Mouse (Mus musculus) retina, postnatal 7 days (tissue): ENCODE measurements around the gene Dpy19l3.
A peak's percentile ranks its signal among the peaks of the same experiment; 100 is the strongest.

Experiments used
- DNase-seq: peaks from one replicate; pipeline ENCODE4 v3.0.0-alpha.2; 2012; ENCODE audit warnings: low read depth, low spot score

Gene Dpy19l3

GRCm38 (mm10) chr7:35750873-35751272 is 3.4 kb downstream of the Dpy19l3 start:
- DNase-seq: no peak

GRCm38 (mm10) chr7:35747397-35747964 is 6.8 kb downstream of the Dpy19l3 start:
- DNase-seq: peak; percentile 48

DNA sequence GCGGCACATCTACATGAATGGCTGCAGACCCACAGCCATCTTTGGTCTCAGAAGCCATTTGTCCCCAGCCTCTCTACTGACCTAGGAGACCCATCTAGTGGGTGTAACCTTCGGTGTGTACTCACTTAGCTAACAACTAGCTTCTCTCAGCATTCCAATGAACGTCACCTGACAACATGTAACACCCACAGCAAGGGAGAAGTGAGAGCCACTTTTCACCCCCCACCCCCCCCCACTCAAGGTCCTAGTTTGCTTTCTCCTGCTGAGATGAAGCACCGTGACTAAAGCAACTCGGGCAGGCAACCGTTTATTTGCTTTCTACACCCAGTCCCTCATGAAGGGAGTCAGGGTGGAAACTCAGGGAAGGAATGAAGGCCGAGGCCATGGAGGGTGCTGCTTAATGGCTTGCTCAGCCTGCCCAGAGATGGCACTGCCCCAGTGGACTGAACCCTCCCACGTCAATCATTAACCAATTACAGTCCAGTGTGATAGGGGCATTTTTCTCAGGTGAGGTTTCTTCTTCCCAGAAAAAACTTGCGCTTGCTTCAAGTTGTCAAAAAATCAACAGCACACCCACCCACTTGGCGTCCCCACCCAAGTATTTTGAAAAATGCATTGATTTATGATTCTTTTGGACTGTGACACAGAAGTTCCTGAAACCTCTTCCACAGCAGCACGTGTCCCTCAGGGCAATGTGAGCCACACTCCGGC is 7.4 kb downstream of the Dpy19l3 start:
- DNase-seq: no peak

GRCm38 (mm10) chr7:35745281-35745702 is 9.0 kb downstream of the Dpy19l3 start:
- no peak for DNase-seq

DNA sequence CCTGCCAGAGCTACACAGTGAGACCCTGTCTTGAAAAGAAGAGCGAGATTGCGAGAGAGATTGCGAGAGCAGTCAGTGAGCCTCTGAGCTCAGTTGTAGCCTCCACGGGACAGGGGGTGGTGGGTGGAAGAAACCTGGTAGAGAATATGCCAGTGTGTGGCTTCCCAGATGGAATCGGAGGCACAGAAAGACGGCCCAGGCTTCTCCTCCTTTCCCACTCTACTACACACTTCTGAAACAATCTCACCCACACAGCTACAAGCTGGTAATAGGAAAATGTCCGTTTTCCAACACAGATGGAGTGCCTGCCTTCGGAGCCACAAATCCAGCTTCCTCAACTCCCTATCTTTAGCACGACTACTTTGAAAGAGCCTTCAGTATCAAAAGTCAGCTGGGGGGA is 9.5 kb downstream of the Dpy19l3 start:
- DNase-seq: no peak

DNA sequence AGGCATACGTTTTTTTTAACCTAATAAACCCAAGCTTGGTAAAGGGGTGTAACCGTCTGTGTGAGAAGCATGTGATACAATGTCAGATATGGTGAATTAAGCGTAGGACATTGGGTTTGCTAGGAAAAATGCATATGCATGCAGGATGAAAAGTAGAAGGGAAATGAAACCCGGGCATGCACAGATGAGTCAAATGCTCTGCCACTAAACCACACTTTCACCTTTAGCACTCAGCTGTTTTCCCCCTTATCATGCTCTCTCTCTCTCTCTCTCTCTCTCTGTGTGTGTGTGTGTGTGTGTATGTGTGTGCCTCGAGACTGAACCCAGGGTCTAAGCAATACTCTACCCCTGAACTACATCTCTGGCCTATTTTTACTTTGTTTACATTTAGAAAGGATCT is 11.9 kb downstream of the Dpy19l3 start:
- no peak for DNase-seq

DNA sequence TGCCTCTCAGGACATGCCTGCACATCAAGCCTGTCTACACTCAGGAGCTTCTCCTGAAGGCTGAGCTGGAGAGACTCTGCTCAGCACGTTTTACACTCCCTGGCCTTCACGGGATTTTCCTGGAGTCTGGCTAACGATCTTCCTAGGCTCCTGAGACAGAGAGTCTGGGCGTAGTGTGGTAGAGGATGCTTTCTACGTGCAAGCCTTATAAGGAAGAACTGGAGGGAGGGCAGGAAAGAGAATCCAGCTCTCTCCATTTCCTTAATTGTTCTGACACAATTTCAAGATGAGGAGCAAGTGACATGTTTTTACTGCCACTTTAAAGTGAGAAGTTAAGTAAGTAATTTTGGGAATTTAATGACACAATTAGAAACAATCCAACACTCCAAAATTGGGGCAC is 12.4 kb downstream of the Dpy19l3 start:
- no peak for DNase-seq

GRCm38 (mm10) chr7:35740489-35741230 is 13.6 kb downstream of the Dpy19l3 start:
- no peak for DNase-seq

- no peak for DNase-seq
Measured at GRCm38 (mm10) chr7:35738871-35739270, 15.4 kb downstream of the Dpy19l3 start.

DNA sequence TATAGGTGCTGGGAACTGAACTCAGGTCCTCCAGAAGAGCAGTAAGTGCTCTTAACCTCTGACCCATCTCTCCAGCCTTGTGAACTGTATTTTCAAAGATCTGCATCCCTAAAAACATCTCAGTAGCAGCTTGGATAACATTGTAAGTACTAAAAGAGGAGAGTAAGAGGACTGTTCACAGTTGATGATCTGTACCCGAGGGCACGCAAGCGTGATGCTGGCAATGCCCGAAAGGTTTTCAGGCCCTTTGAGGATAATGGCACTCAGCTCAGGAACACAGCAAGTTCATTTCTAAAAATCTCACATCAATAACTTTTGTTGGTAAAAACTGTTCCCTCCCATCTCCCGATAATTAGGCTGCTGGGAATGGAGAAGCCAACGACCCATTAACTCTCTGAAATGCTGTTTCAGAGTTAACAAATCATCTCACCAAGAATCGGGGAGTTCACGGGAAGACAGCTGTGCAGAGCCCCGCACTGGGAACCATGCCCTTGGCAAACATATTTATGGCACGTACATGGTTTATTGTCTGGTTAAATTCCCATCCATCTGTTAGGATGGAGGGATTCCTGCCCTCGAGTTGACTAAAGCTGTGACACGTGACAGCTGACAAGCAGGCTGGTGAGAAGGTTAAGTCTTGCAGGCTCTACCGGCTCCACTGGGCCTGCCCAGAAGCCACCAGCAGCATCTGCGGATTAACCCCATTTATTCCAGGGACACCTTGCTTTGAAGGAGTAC is 20.8 kb downstream of the Dpy19l3 start:
- no peak for DNase-seq

GRCm38 (mm10) chr7:35732585-35733059 is 21.6 kb downstream of the Dpy19l3 start:
- no peak for DNase-seq

DNA sequence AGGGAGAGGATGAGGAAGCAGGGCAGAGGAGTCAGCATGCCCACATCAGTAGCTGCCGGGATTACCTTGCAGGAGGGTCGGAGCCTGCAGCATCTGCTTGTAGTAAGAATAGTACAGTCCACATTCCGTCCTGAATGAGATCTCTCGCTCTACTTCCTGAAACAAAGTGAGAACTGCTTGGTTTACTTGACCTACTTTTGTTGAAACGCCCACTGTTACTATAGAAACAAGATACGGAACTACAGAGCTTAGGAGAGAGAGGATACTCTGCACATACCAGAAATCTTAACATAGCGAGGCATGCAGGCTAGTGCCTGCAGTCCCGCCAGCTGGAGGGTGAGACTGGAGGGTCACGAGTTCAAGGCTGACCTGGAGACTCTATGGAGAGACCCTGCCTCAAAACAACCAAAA is 24.6 kb downstream of the Dpy19l3 start:
- no peak for DNase-seq

- no peak for DNase-seq
Measured at GRCm38 (mm10) chr7:35728376-35728775, 25.9 kb downstream of the Dpy19l3 start.

GRCm38 (mm10) chr7:35723035-35723434 is 31.2 kb downstream of the Dpy19l3 start:
- no peak for DNase-seq

- DNase-seq: no peak
Measured at GRCm38 (mm10) chr7:35718421-35719178, 35.7 kb downstream of the Dpy19l3 start.

DNA sequence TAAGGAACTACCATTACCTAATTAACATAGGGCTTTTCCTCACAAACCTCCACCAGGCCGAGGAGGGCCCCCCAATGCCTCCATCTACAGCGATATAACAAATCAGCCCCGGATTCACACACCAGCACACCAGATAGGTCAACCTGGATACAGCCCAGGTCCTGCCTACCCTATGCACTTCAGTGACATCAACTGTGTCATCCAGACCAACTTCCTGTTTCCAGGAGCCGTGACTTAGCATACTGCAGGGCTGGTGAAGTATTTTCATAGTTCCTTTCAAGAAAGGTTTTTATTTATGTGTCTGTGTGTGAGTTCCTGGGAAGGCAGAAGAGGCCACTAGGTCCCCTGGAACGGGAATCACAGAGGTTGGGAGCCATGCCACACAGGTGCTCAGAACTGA is 43.9 kb downstream of the Dpy19l3 start:
- no peak for DNase-seq

DNA sequence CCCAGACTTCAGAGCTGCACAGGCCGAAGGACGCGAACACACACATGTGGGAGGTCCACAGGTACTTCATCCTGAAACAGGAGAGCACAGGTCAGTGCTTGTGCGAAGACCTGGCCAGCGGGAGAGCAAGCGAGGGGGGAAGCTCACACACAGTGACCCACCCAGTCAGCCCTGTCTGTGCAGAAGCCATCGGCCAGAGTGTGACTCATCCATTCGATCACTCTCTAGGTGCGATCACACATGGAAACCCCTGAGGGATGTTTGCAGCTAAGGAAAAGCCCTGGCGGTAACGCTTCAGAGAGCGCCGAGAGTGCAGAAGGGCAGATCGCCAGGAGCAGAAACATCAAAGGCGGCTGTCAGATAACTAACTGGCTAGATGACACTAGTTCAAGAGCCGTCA is 46.2 kb downstream of the Dpy19l3 start:
- no peak for DNase-seq

DNA sequence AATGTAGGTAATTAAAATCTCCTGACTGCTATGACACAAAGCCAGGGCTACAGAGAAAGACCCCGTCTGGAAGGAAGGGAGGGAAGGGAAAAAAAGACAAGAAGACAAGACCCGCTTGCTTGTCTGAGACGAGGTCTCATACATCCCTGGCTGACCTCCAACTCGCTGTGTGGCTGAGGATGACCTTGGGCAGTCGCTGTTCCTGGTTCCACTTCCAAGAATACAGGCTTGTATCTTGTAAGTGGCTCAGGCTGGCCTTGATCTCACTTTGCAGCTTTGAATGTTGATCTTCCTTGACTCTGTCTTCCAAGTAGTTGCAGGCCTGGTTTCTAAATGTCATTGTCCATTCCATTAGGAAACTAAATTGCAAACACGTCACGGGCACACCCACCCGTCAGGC is 55.2 kb downstream of the Dpy19l3 start:
- no peak for DNase-seq

DNA sequence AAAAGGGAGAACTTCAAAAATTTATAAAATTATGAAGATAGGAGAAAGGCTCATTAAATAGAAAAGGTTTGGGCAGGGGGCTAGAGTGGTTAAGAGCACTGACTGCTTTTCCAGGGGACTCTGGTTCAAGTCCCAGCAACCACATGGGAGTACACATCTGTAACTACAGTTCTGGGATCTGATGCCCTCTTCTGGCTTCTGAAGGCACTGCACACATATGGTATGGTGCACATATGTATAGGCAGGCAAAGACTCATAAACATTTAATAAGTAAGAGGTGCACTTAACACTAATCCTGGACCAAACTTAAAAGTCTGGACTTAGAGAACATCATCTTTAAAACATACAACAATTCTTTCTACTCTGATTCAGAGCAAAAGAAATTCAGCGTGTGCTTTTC is 56.2 kb downstream of the Dpy19l3 start:
- DNase-seq: no peak

- DNase-seq: no peak
Measured at GRCm38 (mm10) chr7:35692641-35693040, 61.6 kb downstream of the Dpy19l3 start.

GRCm38 (mm10) chr7:35692117-35692516 is 62.1 kb downstream of the Dpy19l3 start:
- DNase-seq: no peak
